Mouse (Mus musculus) heart, postnatal 0 days (tissue): ENCODE measurements around the gene Brf1.

ENCODE experiments used
- CTCF ChIP-seq: IDR thresholded peaks from 2 replicates; pipeline ENCODE4 v1.5.1; 2016; ENCODE audit warnings: antibody characterized with exemption, control low read depth, low read depth
- EP300 ChIP-seq: IDR thresholded peaks from 2 replicates; pipeline ENCODE4 v1.6.1; 2016; ENCODE audit warnings: antibody characterized with exemption, low read depth

DNA sequence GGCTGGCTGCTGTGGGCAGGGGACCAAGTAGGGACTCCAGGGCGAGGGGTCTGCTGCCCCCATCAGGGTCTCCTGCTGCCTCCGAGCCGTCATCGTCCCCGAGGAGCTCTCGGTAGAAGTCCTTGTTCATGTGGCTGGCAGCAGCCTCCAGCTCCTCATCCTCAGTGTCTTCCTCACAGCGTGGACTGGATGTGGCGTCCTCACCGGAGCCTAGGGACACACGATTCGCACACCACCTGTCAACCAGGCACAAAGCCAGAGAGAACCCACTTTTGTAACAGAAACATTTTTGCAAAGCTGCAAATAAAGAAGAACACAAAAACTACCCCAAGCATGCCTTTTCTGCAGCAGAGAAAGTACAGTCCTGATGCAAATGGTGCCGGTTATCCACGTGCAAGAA lies 34.7 kb downstream of the Brf1 start:
- TF ChIP-seq CTCF: no peak
- TF ChIP-seq EP300: no peak
